8 mouse cellular contexts compared by ENCODE assay signal in genomic region chr10:5824779-5825178, GRCm38 (mm10). TPM values are rescaled to one million over a fixed set of nuclear protein-coding genes. Genes with fewer than 3 reads are reported as not detected.
A peak's percentile ranks its signal among the peaks of the same experiment; 100 is the strongest.
DNase-seq lines count a peak whose midpoint lies in the region; ATAC-seq and TF ChIP-seq lines count a peak whose summit lies in the region.

No protein-coding gene starts in this region.

- H3K4me3 ChIP-seq in heart, adult 2 months = peak overlapping the region; percentile 86
- H3K4me3 ChIP-seq in lung, adult 2 months (replicated peaks; ENCODE audit: extremely low read depth, low read depth, low read length) = peak overlapping the region; percentile 91
- H3K4me3 ChIP-seq in neural tube, embryonic 14.5 days (ENCODE audit: low read depth, low read length) = peak overlapping the region; percentile 91

- peaks cover 5% of the 10 kb centered on the region for H3K4me1 ChIP-seq in heart, adult 2 months (ENCODE audit: control insufficient read depth, insufficient read depth, low read length)
- peaks cover 11% of the 10 kb centered on the region for H3K4me1 ChIP-seq in lung, adult 2 months (ENCODE audit: control insufficient read depth, insufficient read depth, low read length)
- H3K4me1 ChIP-seq in neural tube, embryonic 14.5 days (ENCODE audit: control insufficient read depth, insufficient read depth, low read length) = peaks cover 9% of the 10 kb centered on the region

- 0% methylated on average over 3 of the region's 3 CpGs for WGBS in heart, adult 2 months
- WGBS in lung, adult 2 months = under 1% methylated on average over 3 of the region's 3 CpGs
- WGBS in neural tube, embryonic 14.5 days = 0% methylated on average over 3 of the region's 3 CpGs

- TF ChIP-seq EP300 in heart, adult 2 months (IDR thresholded peaks at IDR 0.05; ENCODE audit: insufficient read depth, low read depth, low read length) = no peak

- TF ChIP-seq CTCF in heart, adult 2 months (IDR thresholded peaks at IDR 0.05) = peak; percentile 88
- TF ChIP-seq CTCF in lung, adult 2 months (IDR thresholded peaks at IDR 0.05; ENCODE audit: insufficient read depth, low read length) = no peak

- peak overlapping the region; percentile 26 for H3K9ac ChIP-seq in heart, adult 2 months (ENCODE audit: low read depth, low read length)
- H3K9ac ChIP-seq in neural tube, embryonic 14.5 days (replicated peaks; ENCODE audit: low read depth, low read length) = no peak overlapping the region

- H3K79me2 ChIP-seq in heart, adult 2 months (replicated peaks; ENCODE audit: control insufficient read depth, insufficient read depth, low read length) = 0 out of 2 replicates have a peak, but pooled peaks cover 1% of the 10 kb centered on the region

- no peaks in the 10 kb centered on the region for H3K27me3 ChIP-seq in heart, adult 2 months (ENCODE audit: control insufficient read depth, insufficient read depth, low read length)
- H3K27me3 ChIP-seq in neural tube, embryonic 14.5 days (ENCODE audit: control insufficient read depth, insufficient read depth, low read length) = no peaks in the 10 kb centered on the region

- peak overlapping the region; percentile 85 for H3K27ac ChIP-seq in heart, adult 2 months
- H3K27ac ChIP-seq in neural tube, embryonic 14.5 days (ENCODE audit: low read depth, low read length) = no peak overlapping the region; the same call in 1 of the 2 replicates

- intact Hi-C loops in heart, adult 2 months (cut with DNase I) = loop anchor here (1.0 to 2.0 kb wide), 2 partner anchors 18 to 24 kb away; no protein-coding TSS in a partner anchor
- intact Hi-C loops in gastrocnemius, postnatal 14 days (cut with DNase I; ENCODE audit: low total_unique reads) = no loop called here

- H3K4me2 ChIP-seq in neural tube, embryonic 14.5 days (ENCODE audit: low read depth, low read length) = peak overlapping the region; percentile 69

- DNase-seq in CD4-positive, CD25-positive, alpha-beta regulatory T cell, adult 2 months (ENCODE audit: low read depth, low spot score) = peak; percentile 84
- peak; percentile 83 for DNase-seq in MEL-GATA-1-ER (ENCODE audit: extremely low read depth, low read depth)
- DNase-seq in cerebellum, postnatal 36 days = peak; percentile 19 to 44
- DNase-seq in heart, adult 2 months = peak in 1 of 2 experiments; percentile 27
- peak; percentile 84 for DNase-seq in kidney, adult 9 months
- DNase-seq in lung, adult 2 months = no peak
- DNase-seq in gastrocnemius, postnatal 14 days = no peak

- ATAC-seq in neural tube, embryonic 14.5 days (ENCODE audit: low read depth) = peak; percentile 12; the same call in 1 of the 2 replicates

- TF ChIP-seq POLR2A in heart, adult 2 months (IDR thresholded peaks at IDR 0.05; ENCODE audit: insufficient read depth, low read depth, low read length) = no peak
- TF ChIP-seq POLR2A in lung, adult 2 months (IDR thresholded peaks at IDR 0.05; ENCODE audit: borderline replicate concordance, extremely low read depth, low read depth, low read length) = no peak

- no peaks in the 10 kb centered on the region for H3K9me3 ChIP-seq in neural tube, embryonic 14.5 days (ENCODE audit: control insufficient read depth, low read length)

- H3K36me3 ChIP-seq in heart, adult 2 months (ENCODE audit: control insufficient read depth, insufficient read depth, low read length) = peaks cover 2% of the 10 kb centered on the region
- H3K36me3 ChIP-seq in neural tube, embryonic 14.5 days (ENCODE audit: control insufficient read depth, insufficient read depth, low read length) = peaks cover under 1% of the 10 kb centered on the region; the same call in 1 of the 2 replicates

RNA-seq across cellular contexts. Expression of gene Mtrf1l, which starts 1.1 kb away (rescaled TPM):
- total RNA-seq in heart, adult 2 months (2021) = 1 to 10 TPM; 8.4 to 9.6 TPM
- 1.6 and 3.5 TPM in 2 replicates for polyA plus RNA-seq in heart, adult 2 months (2012; rRNA removed)
- polyA plus RNA-seq in lung, adult 2 months (2012; rRNA removed) = 2.4 TPM in 2 replicates
- 11.4 and 13.1 TPM in 2 replicates for polyA plus RNA-seq in neural tube, embryonic 14.5 days (2014; fragmentation: Nextera tagmentation; extraction: Ambion mirVana)
- 1 to 10 TPM; 5.2 to 5.6 TPM for total RNA-seq in gastrocnemius, postnatal 14 days (2021)

RNA-seq across cellular contexts. Expression of gene Fbxo5, which starts 19.4 kb away (rescaled TPM):
- total RNA-seq in heart, adult 2 months (2021) = under 1 TPM; 0.36 to 0.65 TPM
- 0.43 and 0.85 TPM in 2 replicates for polyA plus RNA-seq in heart, adult 2 months (2012; rRNA removed)
- 0.98 and 1.1 TPM in 2 replicates for polyA plus RNA-seq in lung, adult 2 months (2012; rRNA removed)
- polyA plus RNA-seq in neural tube, embryonic 14.5 days (2014; fragmentation: Nextera tagmentation; extraction: Ambion mirVana) = 6.2 and 7.4 TPM in 2 replicates
- total RNA-seq in gastrocnemius, postnatal 14 days (2021) = 1 to 10 TPM; 2.1 to 2.7 TPM

Comparison
In these comparisons a context has a peak if more than half of its experiments do, and no peak if none do; other contexts are left out.
1. DNase-seq: peak in CD4-positive, CD25-positive, alpha-beta regulatory T cell, adult 2 months (single experiment), MEL-GATA-1-ER (single experiment), cerebellum, postnatal 36 days (2 of 2) and kidney, adult 9 months (single experiment); none in lung, adult 2 months (single experiment) and gastrocnemius, postnatal 14 days (single experiment).
2. Peak in every context shown above with its lines, with median percentiles within 50 percentile points of each other: H3K4me3 ChIP-seq.